Mouse (Mus musculus) midbrain, embryonic 10.5 days (tissue): ENCODE data around the gene Nrf1. TPM values are rescaled to one million over a fixed set of nuclear protein-coding genes. Genes with fewer than 3 reads are reported as not detected.
A peak's percentile ranks its signal among the peaks of the same experiment; 100 is the strongest.

Source experiments
- DNase-seq: peaks from one replicate; pipeline ENCODE4 v3.0.0-alpha.2; 2017; ENCODE audit warnings: low spot score
- H3K27ac ChIP-seq: fragments of 300-500 bp; sonication (generic); replicated peaks from 2 replicates; pipeline ENCODE4 v1.5.1; 2016; ENCODE audit warnings: mild to moderate bottlenecking
- H3K27me3 ChIP-seq: fragments of 300-500 bp; sonication (generic); 2 replicates; pipeline ENCODE4 v1.6.1; 2016; ENCODE audit warnings: low read depth, mild to moderate bottlenecking; ENCODE audit not compliant: poor library complexity, severe bottlenecking
- H3K36me3 ChIP-seq: fragments of 300-500 bp; sonication (generic); 2 replicates; pipeline ENCODE4 v1.6.1; 2016; ENCODE audit warnings: mild to moderate bottlenecking, moderate library complexity
- H3K4me1 ChIP-seq: fragments of 300-500 bp; sonication (generic); 2 replicates; pipeline ENCODE4 v1.6.1; 2016
- H3K4me3 ChIP-seq: fragments of 300-500 bp; sonication (generic); 2 replicates; pipeline ENCODE4 v1.5.1; 2016; ENCODE audit warnings: mild to moderate bottlenecking, moderate library complexity
- H3K9me3 ChIP-seq: fragments of 300-500 bp; sonication (generic); replicated peaks from 2 replicates; pipeline ENCODE4 v1.6.1; 2016; ENCODE audit warnings: mild to moderate bottlenecking
- WGBS: fragments of 180-500 bp; shearing (Covaris S2); methylation state at CpG from one replicate; pipeline ENCODE4 v1.1.7; 2016; 5-methylcytosine and 5-hydroxymethylcytosine counted together
- polyA plus RNA-seq: library from polyadenylated mRNA; unstranded; fragments of >200 nt; fragmentation: Nextera tagmentation; extraction: Ambion mirVana; gene quantifications from 2 replicates; pipeline ENCODE4 v1.2.1, GENCODE M21; 2016

Gene Nrf1
- polyA plus RNA-seq, 1 experiment from 2014 or later, result 96.1 TPM

DNA sequence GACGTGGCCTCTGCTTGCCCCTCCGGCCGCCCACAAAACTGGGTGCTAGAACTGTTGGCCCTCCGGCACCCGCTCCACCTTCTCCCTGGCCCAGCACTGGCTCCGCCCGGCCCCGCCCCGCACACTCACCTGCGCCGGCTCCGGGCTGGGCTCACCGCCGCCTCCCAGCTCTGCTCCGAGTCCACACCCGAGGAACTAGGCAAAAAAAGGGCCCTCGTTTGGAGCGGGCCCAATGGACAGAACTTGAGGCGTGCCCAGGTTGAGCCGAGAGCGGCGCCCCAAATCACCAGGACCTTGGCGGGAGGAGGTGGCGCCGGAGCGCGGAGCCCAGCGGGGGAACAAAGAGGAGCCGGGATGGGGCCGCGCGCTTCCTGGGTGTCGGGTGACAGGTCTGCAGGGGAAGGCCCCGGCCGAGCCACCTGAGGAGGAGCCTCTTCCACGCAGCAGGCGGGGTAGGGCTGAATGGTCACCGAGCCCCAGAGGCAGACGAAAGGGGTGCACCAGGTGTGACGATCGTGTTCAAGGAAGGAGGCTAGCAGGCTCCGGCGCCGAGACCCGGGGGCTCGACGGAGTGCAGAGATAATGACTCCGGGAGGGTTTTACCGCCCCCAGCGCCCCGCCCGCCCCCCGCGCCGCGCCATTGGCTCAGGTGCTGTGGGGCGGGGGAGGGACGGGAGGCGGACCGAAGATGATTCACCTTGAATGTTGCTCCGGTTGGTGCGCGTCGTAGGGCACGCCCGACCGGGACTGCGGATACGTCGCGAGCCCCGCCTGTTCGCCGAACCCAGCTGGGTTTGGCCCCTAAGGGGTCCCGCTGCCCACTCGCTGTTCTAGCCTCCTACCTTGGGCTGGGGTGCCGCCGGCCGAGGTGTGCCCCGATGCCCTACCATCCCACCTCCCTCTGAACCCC, 126.0 kb downstream of the Nrf1 start:
- Histone ChIP-seq H3K36me3 (no peaks in the 10 kb centered on the region), H3K27me3 (peaks cover 100% of the 10 kb centered on the region), H3K27ac (peak overlapping the region; percentile 64; the same call in 1 of the 2 replicates), H3K9me3 (no peaks in the 10 kb centered on the region), H3K4me3 (peak overlapping the region; percentile 45), H3K4me1 (peaks cover 67% of the 10 kb centered on the region)
- peak; percentile 50 for DNase-seq
- WGBS, result under 1% methylated on average over 76 of the region's 80 CpGs

DNA sequence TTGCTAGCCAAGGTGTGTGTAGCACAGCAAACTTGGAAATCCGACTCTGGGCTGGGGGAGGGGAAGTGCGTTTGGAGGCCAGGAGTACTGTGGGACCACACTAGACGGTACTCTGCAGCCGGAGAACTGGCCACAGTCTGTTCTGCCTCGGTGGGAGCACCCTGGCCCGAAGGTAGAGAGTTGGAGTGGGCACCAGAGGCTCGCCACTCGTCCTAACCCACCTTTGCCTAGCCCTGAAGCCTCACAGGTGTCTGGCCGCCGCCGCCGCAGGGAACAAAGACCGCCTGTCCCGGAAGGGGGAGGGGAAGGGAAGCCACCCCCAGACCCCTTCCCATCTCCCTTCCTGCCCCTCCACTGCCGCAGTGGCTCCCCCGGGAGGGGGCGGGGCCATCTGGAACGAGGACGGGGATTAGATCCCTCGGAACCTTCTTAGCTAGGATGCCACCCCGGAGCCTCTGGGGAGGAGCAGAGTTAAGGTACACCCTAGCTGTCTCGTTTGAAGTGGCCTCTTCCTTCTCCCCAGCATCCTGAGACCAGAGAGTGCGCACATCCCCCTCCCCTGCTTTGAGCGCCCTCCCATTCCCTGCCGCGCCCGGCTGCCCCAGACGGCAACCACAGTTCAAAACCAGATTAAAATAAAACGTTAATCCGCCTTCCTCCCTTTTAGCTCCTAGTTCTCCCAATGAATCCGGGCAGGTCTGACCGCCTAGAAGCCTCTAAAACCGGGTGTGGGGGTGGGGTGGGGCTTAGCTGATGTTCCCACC, 126.9 kb downstream of the Nrf1 start:
- under 1% methylated on average over 33 of the region's 33 CpGs for WGBS
- Histone ChIP-seq H3K27ac (peak overlapping the region; percentile 64; the same call in 1 of the 2 replicates), H3K36me3 (no peaks in the 10 kb centered on the region), H3K9me3 (no peaks in the 10 kb centered on the region), H3K27me3 (peaks cover 100% of the 10 kb centered on the region), H3K4me1 (peaks cover 65% of the 10 kb centered on the region), H3K4me3 (peak overlapping the region; percentile 45)
- DNase-seq, result peak; percentile 61

DNA sequence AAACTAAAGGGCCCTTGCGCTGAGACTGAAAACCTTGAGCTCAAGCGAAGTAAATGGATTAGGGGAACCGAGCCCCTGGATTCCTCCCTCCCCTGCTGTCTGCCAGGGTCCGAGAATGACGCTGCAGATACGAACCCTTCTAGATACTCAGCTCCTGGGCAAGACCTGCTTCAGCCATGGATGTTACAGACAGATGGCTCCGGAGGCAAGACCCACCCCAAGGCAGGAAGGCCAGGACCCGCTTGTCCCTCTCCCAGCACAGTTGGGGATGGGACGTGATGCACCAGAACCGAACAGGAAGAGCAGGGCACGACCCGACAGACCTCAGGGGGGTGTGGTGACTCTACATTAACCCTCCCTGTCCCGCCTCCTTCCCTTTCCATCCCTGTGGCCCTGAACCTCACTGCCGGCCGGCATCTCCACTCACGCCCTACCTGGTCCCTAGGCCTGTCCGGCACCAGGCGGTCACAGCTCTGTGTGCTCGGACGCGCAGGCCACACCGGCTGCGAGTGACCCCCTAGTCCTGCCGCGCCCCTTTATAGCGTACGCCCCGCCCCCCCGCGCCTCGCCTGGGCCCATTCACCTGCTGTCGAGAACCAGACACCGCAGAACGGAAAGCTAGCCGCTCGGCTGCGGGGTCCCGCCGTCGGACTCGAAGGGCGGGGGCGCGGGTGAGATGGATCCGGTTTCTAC, 127.6 kb downstream of the Nrf1 start:
- peaks cover 72% of the 10 kb centered on the region for H3K4me1 ChIP-seq
- WGBS, result under 1% methylated on average over 45 of the region's 45 CpGs
- no peaks in the 10 kb centered on the region for H3K36me3 ChIP-seq
- H3K27ac ChIP-seq, result peak overlapping the region; percentile 52; the same call in 1 of the 2 replicates
- peaks cover 100% of the 10 kb centered on the region for H3K27me3 ChIP-seq
- no peaks in the 10 kb centered on the region for H3K9me3 ChIP-seq
- H3K4me3 ChIP-seq, result peak overlapping the region; percentile 45
- DNase-seq, result no peak

DNA sequence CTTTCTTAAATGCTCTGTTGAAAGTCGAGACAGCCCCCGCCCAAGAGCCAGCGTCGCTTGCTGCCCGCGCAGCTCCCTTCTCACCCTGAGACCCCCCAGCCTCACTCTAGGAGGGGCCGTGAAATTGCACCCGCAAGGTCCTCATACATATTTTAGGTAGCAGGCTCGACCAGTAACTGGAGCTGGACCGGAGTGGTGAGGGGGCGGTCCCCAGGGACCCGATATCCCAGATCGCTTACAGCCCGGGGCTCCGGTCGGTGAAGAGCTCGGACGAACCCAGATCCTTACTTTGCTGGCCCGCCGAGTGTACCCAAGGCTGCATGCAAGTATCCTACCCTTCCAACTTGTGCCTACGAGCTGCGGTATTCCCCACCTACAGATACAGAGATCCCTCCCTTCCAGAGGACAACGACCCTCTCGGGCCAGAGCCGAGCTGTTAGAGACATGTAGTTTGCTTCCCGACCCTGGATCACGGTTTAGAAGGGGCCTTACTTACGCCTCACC, 128.2 kb downstream of the Nrf1 start:
- H3K27ac ChIP-seq, result peak overlapping the region; percentile 52; the same call in 1 of the 2 replicates
- peaks cover 100% of the 10 kb centered on the region for H3K27me3 ChIP-seq
- WGBS, result under 1% methylated on average over 28 of the region's 28 CpGs
- H3K36me3 ChIP-seq, result no peaks in the 10 kb centered on the region
- DNase-seq, result peak; percentile 57
- peak overlapping the region; percentile 45 for H3K4me3 ChIP-seq
- no peaks in the 10 kb centered on the region for H3K9me3 ChIP-seq
- H3K4me1 ChIP-seq, result peaks cover 74% of the 10 kb centered on the region

DNA sequence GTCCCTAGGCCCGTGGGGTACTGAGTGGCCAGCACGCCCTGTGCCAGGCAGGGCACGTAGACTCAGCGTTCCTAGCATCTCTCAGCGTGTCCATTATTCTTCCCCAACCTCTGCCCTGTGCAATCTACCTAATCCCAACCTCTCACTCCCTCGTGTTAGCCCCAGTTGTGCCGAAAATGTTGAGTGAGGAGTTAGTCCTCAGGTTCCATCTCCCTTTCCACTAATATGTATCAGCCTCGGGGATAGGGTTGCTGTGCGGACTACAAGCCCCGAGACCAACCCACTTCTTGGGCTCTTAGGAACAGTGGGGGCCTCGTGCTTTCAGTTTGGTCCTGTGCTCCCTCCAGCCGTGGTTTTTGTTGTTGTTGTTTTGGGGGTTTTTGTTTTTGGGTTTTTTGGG, 128.7 kb downstream of the Nrf1 start:
- no peak overlapping the region for H3K27ac ChIP-seq
- WGBS, result 2% methylated on average over 12 of the region's 12 CpGs
- peaks cover 100% of the 10 kb centered on the region for H3K27me3 ChIP-seq
- H3K4me3 ChIP-seq, result peak overlapping the region; percentile 45; the same call in 1 of the 2 replicates
- DNase-seq, result peak; percentile 51
- H3K4me1 ChIP-seq, result peaks cover 71% of the 10 kb centered on the region
- H3K36me3 ChIP-seq, result no peaks in the 10 kb centered on the region
- H3K9me3 ChIP-seq, result no peaks in the 10 kb centered on the region

DNA sequence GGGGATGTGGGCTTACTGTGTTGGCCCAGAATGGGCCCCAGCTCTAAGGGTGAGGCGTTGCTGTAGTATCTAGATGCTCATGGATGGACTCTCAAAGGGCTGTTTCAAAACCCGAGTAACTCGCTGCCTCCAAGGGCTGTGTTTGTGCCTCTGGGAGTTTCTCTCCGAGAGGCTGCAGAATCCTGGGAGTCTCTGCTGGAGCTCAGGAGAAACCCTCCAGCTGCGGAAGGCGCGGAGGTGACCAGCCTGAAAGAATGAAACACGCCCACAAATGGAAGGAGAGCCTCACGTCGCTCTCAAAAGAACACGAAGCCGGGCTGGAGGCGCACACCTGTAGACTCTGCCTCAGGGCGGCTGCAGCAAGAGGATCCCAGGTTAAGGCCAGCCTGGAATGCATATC, 129.5 kb downstream of the Nrf1 start:
- Histone ChIP-seq H3K9me3 (no peaks in the 10 kb centered on the region), H3K4me3 (no peak overlapping the region), H3K27ac (no peak overlapping the region), H3K4me1 (peaks cover 68% of the 10 kb centered on the region), H3K27me3 (peaks cover 100% of the 10 kb centered on the region), H3K36me3 (no peaks in the 10 kb centered on the region)
- 1% methylated on average over 14 of the region's 14 CpGs for WGBS
- DNase-seq, result peak; percentile 47

DNA sequence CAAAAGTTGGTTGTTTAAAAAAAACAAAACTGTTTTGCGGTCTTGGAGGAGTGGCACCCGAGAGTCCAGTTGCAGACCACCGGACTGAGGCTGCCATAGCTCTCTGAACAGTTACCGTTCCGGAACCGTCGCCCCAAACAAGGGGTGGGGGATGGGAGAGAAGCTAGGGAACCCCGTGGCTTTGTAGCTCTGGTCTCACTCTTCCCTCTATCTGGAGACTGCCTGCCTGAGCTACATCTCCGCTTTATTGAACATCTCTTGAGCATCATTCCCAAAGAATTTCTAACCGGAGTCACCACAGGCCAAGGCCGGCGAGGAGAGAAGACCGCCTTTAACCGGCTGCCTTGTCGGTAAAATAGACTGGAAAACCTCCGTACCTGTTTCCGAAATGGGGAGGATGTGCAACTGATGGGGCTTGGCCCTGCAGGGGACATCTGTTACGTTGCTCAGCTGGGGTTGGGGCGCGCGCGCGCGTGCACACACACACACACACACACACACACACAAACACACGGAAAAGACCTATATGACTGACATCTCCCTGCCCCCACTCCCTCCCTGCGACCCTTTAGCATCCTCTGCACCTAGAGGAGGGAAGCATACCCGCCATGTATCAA, 130.3 kb downstream of the Nrf1 start:
- peaks cover 100% of the 10 kb centered on the region for H3K27me3 ChIP-seq
- no peaks in the 10 kb centered on the region for H3K9me3 ChIP-seq
- peaks cover 60% of the 10 kb centered on the region for H3K4me1 ChIP-seq
- WGBS, result 2% methylated on average over 27 of the region's 27 CpGs
- DNase-seq, result peak; percentile 42
- no peak overlapping the region for H3K27ac ChIP-seq
- H3K36me3 ChIP-seq, result no peaks in the 10 kb centered on the region
- H3K4me3 ChIP-seq, result peak overlapping the region; percentile 19

DNA sequence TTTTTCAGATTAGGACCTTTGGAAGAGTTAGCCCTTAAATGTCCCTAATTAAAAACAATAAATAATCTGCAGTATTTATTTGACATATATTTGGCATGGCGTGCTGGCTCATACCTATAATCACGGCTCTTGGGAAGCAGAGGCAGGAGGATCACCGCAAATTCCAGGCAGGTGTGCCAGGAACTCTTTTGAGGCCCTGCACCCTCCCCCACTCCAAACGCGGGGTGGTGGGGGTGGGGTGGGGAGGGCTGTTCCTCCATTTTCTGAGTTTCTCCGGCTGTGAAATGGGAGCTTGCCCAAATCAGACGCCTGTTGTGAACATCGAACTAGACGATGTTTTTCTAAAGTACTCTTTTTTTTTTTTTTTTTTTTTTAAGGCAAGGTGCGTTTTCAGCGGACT, 131.3 kb downstream of the Nrf1 start:
- peaks cover 95% of the 10 kb centered on the region for H3K27me3 ChIP-seq
- no peak overlapping the region for H3K27ac ChIP-seq
- H3K9me3 ChIP-seq, result 0 out of 2 replicates have a peak, but pooled peaks cover 2% of the 10 kb centered on the region
- 19% methylated on average over 11 of the region's 11 CpGs for WGBS
- H3K4me1 ChIP-seq, result peaks cover 51% of the 10 kb centered on the region
- no peak for DNase-seq
- H3K36me3 ChIP-seq, result no peaks in the 10 kb centered on the region
- no peak overlapping the region for H3K4me3 ChIP-seq

DNA sequence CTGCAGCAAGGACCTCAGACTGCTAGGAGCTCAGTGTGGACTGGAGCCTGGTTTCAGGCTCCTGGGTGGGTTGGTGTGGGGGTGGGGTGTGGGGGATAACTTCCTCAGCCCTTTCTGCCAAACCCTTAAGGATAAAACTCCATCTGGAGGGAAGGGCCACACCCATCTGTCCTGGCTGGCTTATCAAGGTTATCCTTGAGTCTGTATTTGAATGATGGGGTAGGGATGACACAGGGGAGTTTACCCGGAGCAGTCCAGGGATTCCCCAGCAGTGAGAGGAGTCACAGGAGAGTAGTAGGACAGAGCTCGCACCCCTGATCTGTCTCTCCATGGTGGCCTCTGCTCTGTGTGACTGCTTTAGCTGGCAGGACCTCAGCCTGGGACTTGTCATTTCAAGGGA, 132.5 kb downstream of the Nrf1 start:
- Histone ChIP-seq H3K36me3 (no peaks in the 10 kb centered on the region), H3K27me3 (peaks cover 91% of the 10 kb centered on the region), H3K9me3 (0 out of 2 replicates have a peak, but pooled peaks cover 2% of the 10 kb centered on the region), H3K27ac (no peak overlapping the region), H3K4me1 (peaks cover 38% of the 10 kb centered on the region), H3K4me3 (no peak overlapping the region)
- 41% methylated on average over 2 of the region's 2 CpGs for WGBS
- DNase-seq, result no peak

DNA sequence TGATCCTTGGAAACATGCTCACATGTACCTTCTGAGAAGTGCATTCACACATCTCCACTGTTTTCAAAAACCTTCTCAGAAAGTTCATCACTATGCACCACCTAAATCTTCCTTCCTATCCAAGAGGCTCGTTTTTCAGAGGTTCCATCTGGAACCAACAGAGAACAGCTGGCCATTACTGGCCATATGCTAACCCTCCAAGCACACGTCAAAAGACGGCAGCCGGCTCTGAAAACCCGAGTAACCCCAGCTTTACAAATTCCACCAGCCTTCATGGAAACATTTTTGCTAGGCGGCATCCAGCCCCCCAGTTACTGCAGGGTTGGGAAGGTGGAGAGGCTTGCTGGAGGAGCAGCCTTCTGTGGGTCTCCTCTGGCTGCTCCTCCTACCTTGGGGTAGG, 134.2 kb downstream of the Nrf1 start:
- no peak for DNase-seq
- H3K27ac ChIP-seq, result no peak overlapping the region
- H3K36me3 ChIP-seq, result no peaks in the 10 kb centered on the region
- H3K4me1 ChIP-seq, result peaks cover 24% of the 10 kb centered on the region
- 0 out of 2 replicates have a peak, but pooled peaks cover 2% of the 10 kb centered on the region for H3K9me3 ChIP-seq
- H3K27me3 ChIP-seq, result peaks cover 74% of the 10 kb centered on the region
- WGBS, result 83% methylated on average over 6 of the region's 6 CpGs
- H3K4me3 ChIP-seq, result no peak overlapping the region

DNA sequence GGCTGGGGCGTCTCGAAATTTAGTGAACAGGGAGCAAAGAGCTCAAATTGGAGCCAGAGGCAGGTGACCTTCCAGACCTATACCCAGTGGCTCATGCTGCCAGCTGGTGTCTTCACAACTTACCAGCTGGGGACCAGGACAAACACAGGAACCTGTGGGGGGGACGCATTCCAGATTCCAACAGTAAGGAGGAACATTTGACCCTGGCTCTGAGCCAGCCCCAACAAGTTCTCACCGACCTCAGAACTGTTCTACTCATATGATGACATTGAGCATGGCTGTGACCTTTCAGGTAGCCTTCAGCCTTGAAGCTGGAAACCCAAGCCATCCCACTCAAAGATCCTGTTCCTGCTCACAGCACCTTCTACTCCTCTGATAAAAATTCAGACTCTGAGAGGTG, 135.8 kb downstream of the Nrf1 start:
- peaks cover 58% of the 10 kb centered on the region for H3K27me3 ChIP-seq
- peaks cover 12% of the 10 kb centered on the region for H3K4me1 ChIP-seq
- no peaks in the 10 kb centered on the region for H3K36me3 ChIP-seq
- WGBS, result 81% methylated on average over 4 of the region's 4 CpGs
- DNase-seq, result no peak
- H3K9me3 ChIP-seq, result 0 out of 2 replicates have a peak, but pooled peaks cover 2% of the 10 kb centered on the region
- H3K27ac ChIP-seq, result no peak overlapping the region
- H3K4me3 ChIP-seq, result no peak overlapping the region

DNA sequence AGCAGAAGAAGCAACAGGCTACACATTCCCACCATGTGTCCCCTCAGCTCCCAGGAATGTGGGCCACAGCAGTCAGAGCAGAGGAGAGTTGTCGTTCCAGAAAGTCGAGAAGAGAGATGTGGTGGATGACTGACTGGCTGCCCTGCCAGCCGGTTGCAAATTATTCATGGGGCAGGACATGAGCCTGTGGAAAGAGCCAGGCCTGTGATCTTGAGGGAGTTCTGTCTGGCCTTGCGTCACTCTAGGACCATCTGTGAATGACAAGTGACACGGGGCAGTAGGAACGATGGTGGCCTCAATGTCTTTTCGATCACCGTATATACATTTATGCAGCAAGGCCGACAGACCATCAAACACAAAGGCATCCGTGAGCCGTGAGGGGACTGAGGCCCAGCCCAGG, 147.9 kb downstream of the Nrf1 start:
- 84% methylated on average over 11 of the region's 11 CpGs for WGBS
- Histone ChIP-seq H3K27ac (no peak overlapping the region), H3K4me1 (no peaks in the 10 kb centered on the region), H3K27me3 (no peaks in the 10 kb centered on the region), H3K9me3 (no peaks in the 10 kb centered on the region), H3K36me3 (no peaks in the 10 kb centered on the region), H3K4me3 (no peak overlapping the region)
- DNase-seq, result no peak
